Mouse (Mus musculus): Measurements from ENCODE around the gene Tenm2. TPM values are rescaled to one million over a fixed set of nuclear protein-coding genes. Genes with fewer than 3 reads are reported as not detected.
A peak's percentile ranks its signal among the peaks of the same experiment; 100 is the strongest.

Tenm2 gene
- polyA plus RNA-seq, 1 experiment from 2014 or later: 39.5 TPM

DNA sequence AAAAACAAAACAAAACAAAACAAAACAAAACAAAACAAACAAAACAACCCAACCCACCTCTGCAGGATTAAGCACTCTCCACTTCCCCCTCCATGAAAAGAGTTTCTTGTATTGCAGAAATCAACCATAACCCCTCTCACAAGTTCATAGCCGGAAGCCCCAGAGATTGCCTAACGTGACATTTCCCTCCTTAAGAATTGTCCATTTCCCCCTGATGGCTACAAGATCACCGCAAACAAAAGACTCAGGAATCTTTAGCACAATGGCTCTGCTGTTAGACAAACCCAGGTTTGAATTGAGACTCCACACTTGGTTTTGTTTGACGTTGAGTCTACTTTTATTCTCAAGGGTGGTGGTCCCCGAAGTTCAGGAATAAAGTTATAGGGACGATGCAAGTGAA, 1063.2 kb downstream of the Tenm2 start:
- no peak for ATAC-seq (replicated peaks)
- H3K9ac ChIP-seq (replicated peaks): no peak overlapping the region
- WGBS: 63% methylated on average over 6 of the region's 6 CpGs

GRCm38 (mm10) chr11:36171991-36172390, 1063.8 kb downstream of the Tenm2 start:
- no peaks in the 10 kb centered on the region for H3K9me3 ChIP-seq
- no peaks in the 10 kb centered on the region for H3K27me3 ChIP-seq
- no peak overlapping the region for H3K4me3 ChIP-seq
- H3K9ac ChIP-seq (replicated peaks): no peak overlapping the region
- no peak overlapping the region for H3K27ac ChIP-seq (replicated peaks)
- WGBS: 94% methylated on average over 7 of the region's 7 CpGs
- no peak overlapping the region for H3K4me2 ChIP-seq (replicated peaks)
- ATAC-seq (replicated peaks): no peak
- H3K4me1 ChIP-seq: peaks cover 18% of the 10 kb centered on the region
- H3K36me3 ChIP-seq: no peaks in the 10 kb centered on the region

More for the DNA sequence above, 1063.2 kb downstream of the Tenm2 start:
- H3K9me3 ChIP-seq: no peaks in the 10 kb centered on the region
- no peak overlapping the region for H3K4me2 ChIP-seq (replicated peaks)
- H3K4me3 ChIP-seq: no peak overlapping the region
- no peak overlapping the region for H3K27ac ChIP-seq (replicated peaks)
- H3K36me3 ChIP-seq: no peaks in the 10 kb centered on the region
- H3K27me3 ChIP-seq: no peaks in the 10 kb centered on the region
- H3K4me1 ChIP-seq: peaks cover 18% of the 10 kb centered on the region

DNA sequence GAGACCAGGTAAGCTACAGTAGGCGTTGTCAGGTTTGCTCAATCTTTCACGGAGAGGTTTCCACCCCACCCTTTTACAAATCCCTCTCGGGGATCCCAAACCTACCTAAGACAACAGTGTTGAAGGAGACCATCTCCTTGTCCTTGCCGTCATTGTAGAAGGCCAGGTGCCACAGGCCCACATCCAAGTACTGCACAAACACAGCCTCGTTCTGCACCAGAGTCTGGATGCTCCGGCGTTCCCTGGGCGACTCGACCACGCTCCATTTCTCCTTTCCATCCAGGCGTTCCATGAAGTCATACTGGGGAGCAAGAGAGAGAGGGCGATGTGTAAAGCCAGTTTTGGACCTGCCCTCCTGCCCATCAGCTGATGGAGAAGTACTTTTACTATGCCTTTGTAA, 1064.5 kb downstream of the Tenm2 start:
- Histone ChIP-seq H3K27me3 (no peaks in the 10 kb centered on the region), H3K9me3 (no peaks in the 10 kb centered on the region), H3K4me3 (no peak overlapping the region), H3K4me2 (replicated peaks) (no peak overlapping the region), H3K9ac (replicated peaks) (no peak overlapping the region), H3K4me1 (peaks cover 15% of the 10 kb centered on the region), H3K27ac (replicated peaks) (no peak overlapping the region), H3K36me3 (no peaks in the 10 kb centered on the region)
- WGBS: 94% methylated on average over 12 of the region's 12 CpGs
- ATAC-seq (replicated peaks): no peak

GRCm38 (mm10) chr11:36169738-36170137, 1066.0 kb downstream of the Tenm2 start:
- Histone ChIP-seq H3K4me1 (peaks cover 7% of the 10 kb centered on the region), H3K36me3 (no peaks in the 10 kb centered on the region), H3K4me3 (no peak overlapping the region), H3K9me3 (no peaks in the 10 kb centered on the region), H3K9ac (replicated peaks) (no peak overlapping the region), H3K27ac (replicated peaks) (no peak overlapping the region), H3K27me3 (no peaks in the 10 kb centered on the region; the same call in 1 of the 2 replicates), H3K4me2 (replicated peaks) (no peak overlapping the region)
- 84% methylated on average over 4 of the region's 4 CpGs for WGBS
- 0 out of 2 replicates have a peak, but pooled peaks have one; percentile 36 for ATAC-seq (replicated peaks)

DNA sequence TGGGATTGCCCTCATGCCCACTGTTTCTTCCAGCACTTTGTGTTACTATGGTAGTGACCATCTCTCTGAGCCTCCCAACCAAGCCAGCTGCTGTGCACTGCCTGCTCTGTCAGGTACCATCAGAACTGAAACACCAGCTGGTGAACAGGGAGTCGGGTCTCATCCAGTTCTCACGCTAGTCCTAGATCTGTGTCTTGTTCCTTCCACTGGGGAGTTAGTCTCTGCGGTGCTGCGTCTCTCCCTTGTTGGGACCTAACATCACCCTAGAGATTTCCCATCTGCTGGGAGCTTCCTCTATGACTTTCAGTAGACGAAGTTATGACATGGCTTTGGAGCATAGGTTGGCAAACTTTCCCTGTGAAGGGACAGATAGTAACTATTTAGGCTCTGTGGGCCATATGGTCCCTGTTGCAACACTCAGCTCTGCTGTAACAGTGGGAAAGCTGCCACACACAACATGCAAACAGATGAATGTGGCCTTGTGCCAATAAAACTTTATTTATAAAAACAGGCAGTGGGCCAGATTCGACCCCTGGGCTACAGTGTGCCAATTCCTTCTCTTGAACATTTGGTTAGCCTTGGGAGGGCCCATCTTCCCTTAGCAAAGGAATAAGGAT, 1066.7 kb downstream of the Tenm2 start:
- H3K36me3 ChIP-seq: no peaks in the 10 kb centered on the region
- H3K9me3 ChIP-seq: no peaks in the 10 kb centered on the region
- no peak overlapping the region for H3K4me2 ChIP-seq (replicated peaks)
- WGBS: 62% methylated on average over 6 of the region's 6 CpGs
- H3K4me1 ChIP-seq: peaks cover 7% of the 10 kb centered on the region
- peak; percentile 75 for ATAC-seq (replicated peaks)
- no peak overlapping the region for H3K27ac ChIP-seq (replicated peaks)
- no peak overlapping the region for H3K4me3 ChIP-seq
- no peak overlapping the region for H3K9ac ChIP-seq (replicated peaks)
- no peaks in the 10 kb centered on the region; the same call in 1 of the 2 replicates for H3K27me3 ChIP-seq

- Histone ChIP-seq H3K4me2 (replicated peaks) (no peak overlapping the region), H3K9ac (replicated peaks) (no peak overlapping the region), H3K4me1 (peaks cover 7% of the 10 kb centered on the region), H3K27me3 (no peaks in the 10 kb centered on the region; the same call in 1 of the 2 replicates), H3K36me3 (no peaks in the 10 kb centered on the region; the same call in 1 of the 2 replicates), H3K27ac (replicated peaks) (no peak overlapping the region), H3K4me3 (no peak overlapping the region), H3K9me3 (no peaks in the 10 kb centered on the region)
- WGBS: 79% methylated on average over 10 of the region's 10 CpGs
- no peak for ATAC-seq (replicated peaks)
These were observed 1067.9 kb downstream of the Tenm2 start for GRCm38 (mm10) chr11:36167766-36168318.

- no peak overlapping the region for H3K4me3 ChIP-seq
- H3K9ac ChIP-seq (replicated peaks): no peak overlapping the region
- 92% methylated on average over 11 of the region's 11 CpGs for WGBS
- no peaks in the 10 kb centered on the region; the same call in 1 of the 2 replicates for H3K4me1 ChIP-seq
- no peak overlapping the region for H3K27ac ChIP-seq (replicated peaks)
- H3K4me2 ChIP-seq (replicated peaks): no peak overlapping the region
- H3K27me3 ChIP-seq: no peaks in the 10 kb centered on the region; the same call in 1 of the 2 replicates
- H3K36me3 ChIP-seq: no peaks in the 10 kb centered on the region; the same call in 1 of the 2 replicates
- ATAC-seq (replicated peaks): no peak
- no peaks in the 10 kb centered on the region for H3K9me3 ChIP-seq
These were observed 1072.2 kb downstream of the Tenm2 start for GRCm38 (mm10) chr11:36163580-36163979.

GRCm38 (mm10) chr11:36161765-36162321, 1073.9 kb downstream of the Tenm2 start:
- 25% methylated on average over 10 of the region's 10 CpGs for WGBS
- no peak overlapping the region for H3K27ac ChIP-seq (replicated peaks)
- ATAC-seq (replicated peaks): peak; percentile 41; the same call in 1 of the 2 replicates

GRCm38 (mm10) chr11:36153450-36153849, 1082.3 kb downstream of the Tenm2 start:
- H3K4me3 ChIP-seq: no peak overlapping the region
- no peaks in the 10 kb centered on the region for H3K9me3 ChIP-seq
- no peak for ATAC-seq (replicated peaks)
- peaks cover 23% of the 10 kb centered on the region for H3K4me1 ChIP-seq
- H3K36me3 ChIP-seq: no peaks in the 10 kb centered on the region
- WGBS: 34% methylated on average over 5 of the region's 5 CpGs
- no peak overlapping the region for H3K9ac ChIP-seq (replicated peaks)
- no peak overlapping the region for H3K4me2 ChIP-seq (replicated peaks)
- no peaks in the 10 kb centered on the region for H3K27me3 ChIP-seq
- no peak overlapping the region for H3K27ac ChIP-seq (replicated peaks)

More at GRCm38 (mm10) chr11:36161765-36162321, 1073.9 kb downstream of the Tenm2 start:
- no peaks in the 10 kb centered on the region for H3K4me1 ChIP-seq
- no peak overlapping the region for H3K4me3 ChIP-seq
- no peaks in the 10 kb centered on the region; the same call in 1 of the 2 replicates for H3K36me3 ChIP-seq
- no peaks in the 10 kb centered on the region; the same call in 1 of the 2 replicates for H3K27me3 ChIP-seq
- no peak overlapping the region for H3K4me2 ChIP-seq (replicated peaks)
- no peaks in the 10 kb centered on the region for H3K9me3 ChIP-seq
- no peak overlapping the region for H3K9ac ChIP-seq (replicated peaks)

GRCm38 (mm10) chr11:36153011-36153410, 1082.8 kb downstream of the Tenm2 start:
- no peaks in the 10 kb centered on the region for H3K27me3 ChIP-seq
- H3K9me3 ChIP-seq: no peaks in the 10 kb centered on the region
- no peaks in the 10 kb centered on the region for H3K36me3 ChIP-seq
- no peak overlapping the region for H3K9ac ChIP-seq (replicated peaks)
- 0 out of 2 replicates have a peak, but pooled peaks have one; percentile 50 for ATAC-seq (replicated peaks)
- 12% methylated on average over 9 of the region's 9 CpGs for WGBS
- H3K4me3 ChIP-seq: no peak overlapping the region
- H3K4me2 ChIP-seq (replicated peaks): no peak overlapping the region
- H3K4me1 ChIP-seq: peaks cover 23% of the 10 kb centered on the region
- H3K27ac ChIP-seq (replicated peaks): no peak overlapping the region

- peaks cover 23% of the 10 kb centered on the region for H3K4me1 ChIP-seq
- 0 out of 2 replicates have a peak overlapping the region, but pooled peaks have one; percentile 5 for H3K4me2 ChIP-seq (replicated peaks)
- 6% methylated on average over 6 of the region's 6 CpGs for WGBS
- no peak overlapping the region for H3K4me3 ChIP-seq
- H3K36me3 ChIP-seq: no peaks in the 10 kb centered on the region
- no peaks in the 10 kb centered on the region for H3K9me3 ChIP-seq
- peak; percentile 69; the same call in 1 of the 2 replicates for ATAC-seq (replicated peaks)
- H3K27ac ChIP-seq (replicated peaks): no peak overlapping the region
- H3K9ac ChIP-seq (replicated peaks): no peak overlapping the region
- no peaks in the 10 kb centered on the region for H3K27me3 ChIP-seq
These were observed 1083.5 kb downstream of the Tenm2 start for GRCm38 (mm10) chr11:36152226-36152625.

- WGBS: 74% methylated on average over 3 of the region's 3 CpGs
- no peak for ATAC-seq (replicated peaks)
- H3K27ac ChIP-seq (replicated peaks): no peak overlapping the region
- no peak overlapping the region for H3K9ac ChIP-seq (replicated peaks)
- no peak overlapping the region for H3K4me2 ChIP-seq (replicated peaks)
- H3K27me3 ChIP-seq: no peaks in the 10 kb centered on the region
- H3K9me3 ChIP-seq: no peaks in the 10 kb centered on the region
- H3K4me1 ChIP-seq: peaks cover 23% of the 10 kb centered on the region
- no peaks in the 10 kb centered on the region for H3K36me3 ChIP-seq
- no peak overlapping the region for H3K4me3 ChIP-seq
These were observed 1086.7 kb downstream of the Tenm2 start for GRCm38 (mm10) chr11:36149092-36149491.

All from forebrain, embryonic 15.5 days (tissue).